Mouse (Mus musculus): Measurements from ENCODE around the gene Car14. TPM values are rescaled to one million over a fixed set of nuclear protein-coding genes. Genes with fewer than 3 reads are reported as not detected.

Gene Car14
- total and polyA plus RNA-seq, 3 experiments, result 0.15 to 0.38 TPM; not detected in 1

DNA sequence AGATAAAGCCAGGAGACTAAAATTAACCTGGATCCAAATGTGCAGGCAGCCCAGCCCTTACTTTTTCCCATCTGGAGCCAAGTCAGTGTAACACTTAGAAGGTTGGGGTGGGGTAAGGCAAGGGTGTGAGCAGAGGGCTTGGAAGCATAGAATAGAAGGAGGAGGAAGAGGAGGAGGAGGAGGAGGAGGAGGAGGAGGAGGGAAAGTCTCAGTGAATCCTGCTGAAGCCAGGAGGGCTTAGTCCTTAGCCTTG, 2.2 kb downstream of the Car14 start:
- peaks cover 0 to 2% of the 10 kb centered on the region in 2 experiments; a peak in 1 of 4 replicates for H3K36me3 ChIP-seq (ENCODE audit: control insufficient read depth in 1 of 2, insufficient read depth in 2 of 2, low read length in 2 of 2)
- no peaks in the 10 kb centered on the region for H3K79me2 ChIP-seq (ENCODE audit: control insufficient read depth, insufficient read depth, low read length, poor library complexity)
- H3K4me1 ChIP-seq (ENCODE audit: control insufficient read depth in 1 of 2, insufficient read depth in 2 of 2, low read length in 2 of 2), result peaks cover 0 to 5% of the 10 kb centered on the region in 2 experiments; a peak in 2 of 4 replicates
- H3K27me3 ChIP-seq (ENCODE audit: control insufficient read depth in 1 of 2, insufficient read depth in 2 of 2, low read length in 2 of 2), result peaks cover 6 to 19% of the 10 kb centered on the region in 2 experiments; a peak in 3 of 4 replicates
- H3K4me3 ChIP-seq (ENCODE audit: control insufficient read depth in 1 of 2, insufficient read depth in 1 of 2, low read depth in 2 of 2, low read length in 2 of 2), result no peak overlapping the region
- H3K27ac ChIP-seq (ENCODE audit: control insufficient read depth, low read depth, low read length), result no peak overlapping the region
- DNase-seq (ENCODE audit: low read depth, low spot score), result no peak
- TF ChIP-seq GABPA (IDR thresholded peaks at IDR 0.05; ENCODE audit: low read depth, low read length) (no peak), JUND (IDR thresholded peaks at IDR 0.05; ENCODE audit: low read depth, low read length) (no peak), MAZ (IDR thresholded peaks at IDR 0.05; ENCODE audit: low read depth, low read length) (no peak), ZNF384 (IDR thresholded peaks at IDR 0.05; ENCODE audit: low read depth, low read length) (no peak), USF1 (IDR thresholded peaks at IDR 0.05; ENCODE audit: low read depth, low read length) (no peak), MYC (IDR thresholded peaks at IDR 0.05; ENCODE audit: low read depth, low read length) (no peak), MAFK (IDR thresholded peaks at IDR 0.05; ENCODE audit: borderline replicate concordance, low read depth, low read length) (no peak), NRF1 (IDR thresholded peaks at IDR 0.05; ENCODE audit: insufficient read depth, low read depth, low read length, poor library complexity, severe bottlenecking) (no peak), ZC3H11A (IDR thresholded peaks at IDR 0.05; ENCODE audit: low read depth, low read length) (no peak), ZMIZ1 (IDR thresholded peaks at IDR 0.05; ENCODE audit: low read depth, low read length) (no peak), CHD1 (IDR thresholded peaks at IDR 0.05; ENCODE audit: low read depth, low read length) (no peak), CHD2 (IDR thresholded peaks at IDR 0.05; ENCODE audit: low read length) (no peak), ETS1 (IDR thresholded peaks at IDR 0.05; ENCODE audit: low read depth, low read length) (no peak), MAX (IDR thresholded peaks at IDR 0.05; ENCODE audit: low read length) (no peak), SMC3 (IDR thresholded peaks at IDR 0.05; ENCODE audit: low read depth, low read length) (no peak), EP300 (IDR thresholded peaks at IDR 0.05; ENCODE audit: low read depth in 1 of 2, low read length in 2 of 2) (no peak), TBP (IDR thresholded peaks at IDR 0.05; ENCODE audit: low read depth, low read length) (no peak), UBTF (IDR thresholded peaks at IDR 0.05; ENCODE audit: borderline replicate concordance, insufficient read depth, low read depth, low read length) (no peak)
- no peaks in the 10 kb centered on the region for H3K9me3 ChIP-seq (replicated peaks; ENCODE audit: insufficient read depth, low read length)
- no peak overlapping the region for H3K9ac ChIP-seq (ENCODE audit: control insufficient read depth, low read depth, low read length, poor library complexity, severe bottlenecking)

DNA sequence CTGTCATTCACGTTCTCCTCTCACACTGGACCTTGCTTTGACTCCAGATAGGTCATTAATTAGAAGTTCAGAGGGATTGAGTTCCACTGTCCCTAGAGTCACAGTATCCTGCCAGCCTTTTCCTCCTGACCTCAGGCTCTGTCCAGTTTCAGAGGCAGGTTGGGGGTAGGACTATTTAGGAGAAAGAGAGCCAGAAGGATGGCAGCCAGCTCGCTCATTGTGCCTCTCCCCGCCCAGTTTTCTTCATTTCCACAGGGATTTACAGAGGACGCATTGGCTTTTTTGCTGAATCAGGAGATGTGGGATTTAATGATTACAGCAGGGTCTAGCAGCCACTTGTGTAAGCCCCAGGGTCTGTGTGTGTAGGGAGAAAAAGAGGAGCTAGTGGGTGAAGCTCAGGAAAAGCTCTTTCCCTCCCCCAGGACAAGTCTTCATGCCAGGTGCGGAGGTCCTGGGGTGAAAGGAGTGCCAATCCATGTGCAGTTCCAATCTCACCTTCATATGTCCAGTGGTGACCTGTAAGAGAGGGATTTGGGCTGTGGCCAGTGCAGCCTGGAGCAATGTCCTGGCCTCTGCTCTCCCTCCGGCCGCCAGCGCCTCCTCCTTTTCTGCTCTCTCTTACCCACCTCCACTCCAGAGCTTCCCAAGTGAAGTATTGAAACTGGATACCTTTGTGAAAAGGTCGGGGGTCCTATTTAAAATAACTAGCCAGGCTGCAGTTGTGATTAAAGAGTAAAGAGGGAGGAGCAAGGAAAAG, 2.7 kb downstream of the Car14 start:
- Histone ChIP-seq H3K27me3 (ENCODE audit: control insufficient read depth in 1 of 2, insufficient read depth in 2 of 2, low read length in 2 of 2) (peaks cover 6 to 19% of the 10 kb centered on the region in 2 experiments; a peak in 3 of 4 replicates), H3K27ac (ENCODE audit: control insufficient read depth, low read depth, low read length) (no peak overlapping the region), H3K4me1 (ENCODE audit: control insufficient read depth in 1 of 2, insufficient read depth in 2 of 2, low read length in 2 of 2) (peaks cover 0 to 5% of the 10 kb centered on the region in 2 experiments; a peak in 2 of 4 replicates), H3K9ac (ENCODE audit: control insufficient read depth, low read depth, low read length, poor library complexity, severe bottlenecking) (no peak overlapping the region), H3K9me3 (replicated peaks; ENCODE audit: insufficient read depth, low read length) (no peaks in the 10 kb centered on the region), H3K79me2 (ENCODE audit: control insufficient read depth, insufficient read depth, low read length, poor library complexity) (no peaks in the 10 kb centered on the region), H3K4me3 (ENCODE audit: control insufficient read depth in 1 of 2, insufficient read depth in 1 of 2, low read depth in 2 of 2, low read length in 2 of 2) (no peak overlapping the region), H3K36me3 (ENCODE audit: control insufficient read depth in 1 of 2, insufficient read depth in 2 of 2, low read length in 2 of 2) (peaks cover 0 to 2% of the 10 kb centered on the region in 2 experiments; a peak in 1 of 4 replicates)
- no peak for DNase-seq (ENCODE audit: low read depth, low spot score)
- TF ChIP-seq MEF2A (IDR thresholded peaks at IDR 0.05; ENCODE audit: extremely low read depth, insufficient replicate concordance, low read depth, low read length, poor library complexity, severe bottlenecking) (no peak), SIN3A (IDR thresholded peaks at IDR 0.05; ENCODE audit: low read length) (no peak), NRF1 (IDR thresholded peaks at IDR 0.05; ENCODE audit: insufficient read depth, low read depth, low read length, poor library complexity, severe bottlenecking) (no peak), GABPA (IDR thresholded peaks at IDR 0.05; ENCODE audit: low read depth, low read length) (no peak), ZNF384 (IDR thresholded peaks at IDR 0.05; ENCODE audit: low read depth, low read length) (no peak), ZC3H11A (IDR thresholded peaks at IDR 0.05; ENCODE audit: low read depth, low read length) (no peak), CHD2 (IDR thresholded peaks at IDR 0.05; ENCODE audit: low read length) (no peak), GATA1 (IDR thresholded peaks at IDR 0.05; ENCODE audit: low read depth, low read length) (no peak), EP300 (IDR thresholded peaks at IDR 0.05; ENCODE audit: low read depth in 1 of 2, low read length in 2 of 2) (no peak), TAL1 (IDR thresholded peaks at IDR 0.05; ENCODE audit: low read length) (no peak), MYB (IDR thresholded peaks at IDR 0.05; ENCODE audit: low read depth, low read length) (no peak), RAD21 (IDR thresholded peaks at IDR 0.05; ENCODE audit: low read depth, low read length) (no peak), CTCF (IDR thresholded peaks at IDR 0.05 in 2 of 3, conservative IDR thresholded peaks at IDR 0.05 in 1 of 3; ENCODE audit: control insufficient read depth in 1 of 3, insufficient read depth in 1 of 3, low read depth in 2 of 3, low read length in 3 of 3, poor library complexity in 1 of 3, severe bottlenecking in 1 of 3) (no peak)

All from MEL (cell line).